Mouse (Mus musculus) Patski (cell line): ENCODE results near the gene Fance. TPM values are rescaled to one million over a fixed set of nuclear protein-coding genes. Genes with fewer than 3 reads are reported as not detected.
"Not testable (repeated sequence)": the region's sequence is repeated elsewhere in the genome, so short reads cannot be mapped to it uniquely, and the experiment has no call there.

Experiments used
- ATAC-seq: fragments of 100-300 bp; one replicate; pipeline ENCODE4 v1.8.0; 2021
- CTCF ChIA-PET: fragments of 350-600 bp; sonication (Branson Sonifier 250); formaldehyde crosslinking; loops from one replicate; lab custom pipeline; 2022; ENCODE audit warnings: inconsistent platforms; lab: Charles Lee
- POLR2A ChIA-PET: fragments of 350-600 bp; sonication (Branson Sonifier 250); formaldehyde crosslinking; loops from one replicate; lab custom pipeline; 2022; ENCODE audit warnings: antibody characterized with exemption, inconsistent platforms; lab: Charles Lee
- DNase-seq: peaks from one replicate; pipeline ENCODE4 v3.0.0-alpha.2; 2011; ENCODE audit warnings: low read depth, low spot score
- H3K27me3 ChIP-seq: fragments of 371-371 bp; one replicate; pipeline ENCODE4 v1.5.1; 2021
- CTCF ChIP-seq: fragments of 100-300 bp; IDR thresholded peaks from one replicate; pipeline ENCODE4 v1.5.1; 2021
- in situ Hi-C: fragments of 300-500 bp; cut with MboI; formaldehyde crosslinking; loops from 3 replicates; pipeline ENCODE4 v1.11.1; 2018; ENCODE audit warnings: low pct_unique_long_range_greater_than_20kb, mixed read lengths
- polyA plus RNA-seq: library from polyadenylated mRNA; unstranded; gene quantifications from one replicate; pipeline ENCODE4 v1.2.3, GENCODE M21; 2021

The Fance gene
- polyA plus RNA-seq, 1 experiment from 2014 or later: 44.9 TPM

DNA sequence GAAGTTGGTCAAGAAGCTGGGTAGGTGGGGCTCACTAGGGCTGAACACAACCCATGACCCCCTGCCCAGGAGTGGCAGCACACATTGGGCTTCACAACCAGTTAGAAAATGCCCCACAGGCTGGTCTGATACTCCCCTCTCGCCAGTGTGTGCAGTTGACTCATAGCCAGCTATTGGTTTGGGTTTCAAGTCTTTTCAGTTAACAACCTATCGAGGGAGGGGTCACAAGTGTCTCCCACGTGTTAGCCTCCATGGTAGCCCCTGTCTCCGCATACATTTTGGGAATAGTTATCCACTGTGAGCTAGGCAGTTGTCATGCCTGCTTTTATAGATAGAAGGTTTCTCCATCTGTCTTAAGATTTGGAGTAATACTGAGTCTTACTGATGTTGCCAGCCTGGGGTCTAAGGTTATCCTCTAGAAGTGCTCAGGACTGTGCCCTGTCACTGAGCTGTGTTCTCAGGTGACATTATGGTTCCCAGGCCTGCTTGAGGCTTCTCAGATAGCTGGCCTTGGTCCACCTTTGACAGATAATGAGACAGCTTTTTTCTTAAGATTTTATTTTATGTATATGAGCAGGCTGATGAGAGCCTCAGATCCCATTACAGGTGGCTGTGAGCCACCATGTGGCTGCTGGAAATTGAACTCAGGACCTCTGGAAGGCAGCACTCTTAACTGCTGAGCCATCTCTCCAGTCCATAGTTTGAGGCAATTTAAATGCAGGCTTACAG is 16.3 kb downstream of the Fance start:
- CTCF ChIA-PET: interaction anchor here (1.5 to 2.1 kb wide), 4 partner anchors 13 to 38 kb away, joined by 4 to 8 read pairs (median 4); no protein-coding TSS in a partner anchor
- in situ Hi-C loops: no loop called here
- no peak for ATAC-seq
- no peak for DNase-seq
- no peak for TF ChIP-seq CTCF
- no peaks in the 10 kb centered on the region for H3K27me3 ChIP-seq
- POLR2A ChIA-PET: interaction anchor here (0.8 to 3.9 kb wide), 7 partner anchors 8 to 20 kb away, joined by 3 to 45 read pairs (median 4); partner anchors contain the start of gene Tead3

DNA sequence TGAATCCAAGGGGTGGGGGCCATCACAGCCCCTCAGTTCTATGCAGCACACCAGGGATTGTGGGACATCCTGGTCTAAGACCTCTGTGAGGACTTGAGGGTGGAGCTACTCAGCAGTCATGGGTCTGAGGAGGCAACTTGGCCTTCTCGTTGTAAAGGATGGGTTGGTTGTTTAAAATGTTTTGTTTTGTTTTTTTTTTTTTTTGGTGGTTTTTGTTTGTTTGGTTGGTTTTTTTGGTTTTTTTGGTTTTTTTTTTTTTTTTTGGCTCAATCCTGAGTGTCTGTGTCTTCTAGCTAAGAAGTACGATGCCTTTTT is 16.9 kb downstream of the Fance start:
- ChIA-PET POLR2A (interaction anchor here (0.8 to 3.9 kb wide), 7 partner anchors 9 to 105 kb away, joined by 3 to 45 read pairs (median 7); partner anchors contain the start of gene Tead3), CTCF (interaction anchor here (1.5 to 2.1 kb wide), 4 partner anchors 12 to 104 kb away, joined by 4 to 10 read pairs (median 6); no protein-coding TSS in a partner anchor)
- TF ChIP-seq CTCF: no peak
- DNase-seq (no peak), ATAC-seq (no peak)
- in situ Hi-C loops: no loop called here
- no peaks in the 10 kb centered on the region for H3K27me3 ChIP-seq

DNA sequence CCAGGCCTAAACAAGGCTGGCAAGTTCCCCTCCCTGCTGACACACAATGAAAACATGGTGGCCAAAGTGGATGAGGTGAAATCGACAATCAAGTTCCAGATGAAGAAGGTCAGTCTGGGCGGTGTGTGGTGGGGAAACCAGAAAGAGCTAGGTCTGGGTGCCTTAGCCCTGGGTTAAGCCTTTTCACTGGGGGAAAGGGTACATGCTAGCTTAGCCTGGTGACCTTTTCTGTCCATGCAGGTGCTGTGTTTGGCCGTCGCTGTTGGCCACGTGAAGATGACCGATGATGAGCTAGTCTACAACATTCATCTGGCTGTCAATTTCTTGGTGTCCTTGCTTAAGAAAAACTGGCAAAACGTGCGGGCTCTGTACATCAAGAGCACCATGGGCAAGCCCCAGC is 17.3 kb downstream of the Fance start:
- in situ Hi-C loops, H3K27me3 ChIP-seq, ATAC-seq, DNase-seq: not testable (repeated sequence)
- ChIA-PET POLR2A (interaction anchor here (1.1 to 3.9 kb wide), 8 partner anchors 9 to 105 kb away, joined by 3 to 45 read pairs (median 6); partner anchors contain the start of gene Tead3), CTCF (interaction anchor here (1.5 to 2.1 kb wide), 4 partner anchors 12 to 105 kb away, joined by 4 to 10 read pairs (median 6); no protein-coding TSS in a partner anchor)

DNA sequence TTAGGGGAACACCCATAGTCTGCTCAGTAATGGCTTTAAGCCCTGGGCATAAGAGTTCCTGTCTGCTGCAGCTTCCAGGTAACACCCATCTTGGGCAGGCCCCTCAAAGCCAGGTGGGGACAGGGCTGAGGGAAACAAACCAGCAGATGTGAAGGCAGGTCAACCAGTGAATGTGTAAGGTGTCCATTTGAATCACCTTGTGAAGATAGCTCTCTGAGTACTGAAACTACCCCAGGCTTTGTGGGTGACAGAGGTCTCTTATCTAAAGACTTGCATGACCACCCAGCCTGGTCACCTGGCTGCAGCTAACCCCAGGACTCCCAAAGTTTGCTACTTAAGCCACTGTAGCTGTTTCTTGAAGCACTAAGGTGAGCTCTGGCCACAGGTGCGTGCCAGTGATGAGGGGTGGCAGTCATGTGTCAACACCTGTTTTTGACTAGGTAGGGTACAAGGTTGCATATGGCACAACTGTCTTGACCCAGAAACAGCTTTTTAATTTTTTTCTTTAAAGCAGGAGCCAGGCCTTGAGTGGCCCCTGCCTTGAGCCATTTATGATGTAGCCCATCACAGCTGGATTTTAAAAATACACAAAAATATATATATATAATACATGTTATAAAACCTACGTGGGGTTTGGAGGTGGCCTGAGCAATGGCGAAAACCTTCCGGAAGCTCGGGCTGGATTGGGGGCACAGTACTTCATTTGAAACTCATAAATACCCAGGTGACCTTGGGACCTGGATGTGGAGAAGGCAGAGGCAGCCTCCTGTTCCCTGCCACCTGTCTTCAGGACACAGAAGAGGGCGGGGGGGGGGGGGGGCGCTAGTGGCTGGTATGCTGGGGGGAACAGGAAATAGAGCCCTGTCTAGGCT is 18.2 kb downstream of the Fance start:
- CTCF ChIA-PET: interaction anchor here (1.5 to 1.9 kb wide), 3 partner anchors 11 to 105 kb away, joined by 4 to 10 read pairs (median 5); no protein-coding TSS in a partner anchor
- no peak for TF ChIP-seq CTCF
- H3K27me3 ChIP-seq: no peaks in the 10 kb centered on the region
- in situ Hi-C loops: no loop called here
- POLR2A ChIA-PET: interaction anchor here (0.7 to 3.9 kb wide), 12 partner anchors 8 to 124 kb away, joined by 3 to 45 read pairs (median 5); partner anchors contain the start of genes Def6, Fance and Tead3
- DNase-seq (no peak), ATAC-seq (no peak)

DNA sequence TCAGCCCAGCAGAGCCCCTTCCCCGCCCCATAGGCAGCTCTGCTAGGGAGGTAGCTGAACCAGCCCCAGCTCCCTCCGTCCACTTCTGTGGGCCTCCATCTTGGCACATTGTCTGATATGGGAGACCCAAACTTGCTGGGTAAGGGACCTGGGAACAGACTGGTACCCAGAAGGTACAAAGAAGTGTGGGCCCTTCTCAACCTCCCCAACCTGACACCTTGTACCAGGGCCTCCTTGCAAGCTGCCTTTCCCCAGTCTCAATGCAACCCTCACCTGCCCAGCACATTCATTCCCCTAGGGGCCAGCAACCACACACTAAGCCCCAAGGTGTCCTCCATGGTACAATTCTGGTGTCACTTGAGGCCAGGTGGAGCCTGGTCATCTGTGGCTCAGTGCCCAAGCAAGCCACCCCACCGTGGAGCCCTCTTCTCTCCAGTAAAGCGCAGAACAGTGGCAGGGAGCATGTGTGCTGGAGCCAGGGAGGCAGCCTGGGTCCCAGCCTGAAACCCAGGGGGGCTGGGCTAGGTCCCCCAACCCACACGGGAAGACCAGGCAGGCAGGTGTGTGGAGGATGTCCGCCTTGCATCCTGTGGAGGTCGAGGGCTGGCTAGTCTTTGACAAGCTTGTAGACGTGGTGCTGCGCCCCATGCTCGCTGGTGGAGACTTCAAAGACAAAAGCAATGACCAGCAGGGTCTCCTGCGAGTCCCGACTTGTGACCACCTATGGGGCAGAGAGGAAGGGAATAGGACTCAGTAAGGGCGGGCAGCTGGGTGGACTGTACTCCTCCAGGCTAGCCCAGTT is 19.0 kb downstream of the Fance start:
- H3K27me3 ChIP-seq: no peaks in the 10 kb centered on the region
- ATAC-seq (no peak), DNase-seq (no peak)
- POLR2A ChIA-PET: interaction anchor here (0.7 to 3.9 kb wide), 10 partner anchors 8 to 125 kb away, joined by 3 to 45 read pairs (median 6); partner anchors contain the start of genes Def6, Fance and Tead3
- in situ Hi-C loops: no loop called here
- CTCF ChIA-PET: interaction anchor here (1.9 kb wide), 1 partner anchor 106 kb away, joined by 10 read pairs; no protein-coding TSS in a partner anchor
- TF ChIP-seq CTCF: no peak

DNA sequence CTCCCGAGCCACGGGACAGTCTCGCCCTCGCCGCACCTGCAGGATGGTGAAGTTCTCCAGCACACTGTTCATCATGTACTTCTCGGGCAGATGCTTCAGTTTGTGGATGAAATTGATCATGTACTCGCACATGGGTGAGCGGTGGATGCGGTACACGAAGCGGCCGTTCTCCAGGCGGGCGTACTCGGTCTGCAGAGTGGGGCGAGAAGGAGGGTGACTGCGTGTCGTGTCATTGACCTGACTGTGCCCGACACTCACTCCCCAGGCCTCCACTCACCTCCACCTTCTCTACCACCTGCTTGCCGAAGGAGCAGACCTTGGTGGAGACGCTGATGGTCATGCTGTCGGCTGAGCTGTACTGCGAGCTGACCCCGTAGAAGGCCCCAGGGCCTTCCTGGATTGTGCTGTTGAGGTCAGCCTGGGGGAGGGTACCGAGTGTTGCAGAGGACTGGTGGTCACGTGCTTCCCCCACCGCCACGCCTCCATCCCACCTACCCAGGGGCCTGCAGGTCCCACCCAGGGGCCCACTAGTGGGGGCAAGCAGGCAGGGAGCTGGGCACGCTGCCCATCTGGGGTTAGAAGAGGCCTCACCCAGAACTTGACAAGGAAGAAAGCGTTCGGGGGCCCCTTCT is 19.7 kb downstream of the Fance start:
- ChIA-PET CTCF (no interaction called here), POLR2A (interaction anchor here (2.1 kb wide), 1 partner anchor 18 kb away, joined by 4 read pairs; the partner anchor contains the start of gene Tead3)
- DNase-seq (no peak), ATAC-seq (no peak)
- TF ChIP-seq CTCF: no peak
- in situ Hi-C loops: no loop called here
- H3K27me3 ChIP-seq: no peaks in the 10 kb centered on the region

DNA sequence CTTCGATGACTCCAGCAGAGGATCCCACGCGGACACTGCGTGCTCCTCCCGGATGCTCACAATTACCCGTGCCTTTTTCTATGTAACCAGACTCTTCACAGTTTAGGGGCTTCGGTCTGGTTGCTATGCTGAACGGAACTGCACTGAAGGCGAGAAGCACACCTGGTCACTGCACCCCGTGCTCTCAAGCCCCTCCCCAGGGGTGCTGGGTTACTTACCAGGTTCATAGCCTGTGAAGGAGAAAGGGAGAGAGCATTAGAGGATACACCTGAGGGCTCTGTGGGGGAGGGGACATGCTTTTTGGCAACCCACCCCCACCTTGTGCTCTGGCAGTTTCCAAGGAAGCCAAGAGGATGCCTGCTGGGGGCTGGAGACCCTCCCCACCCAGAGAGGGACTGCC is 21.9 kb downstream of the Fance start:
- H3K27me3 ChIP-seq: no peaks in the 10 kb centered on the region
- ChIA-PET POLR2A (interaction anchor here (2.1 kb wide), 1 partner anchor 16 kb away, joined by 4 read pairs; the partner anchor contains the start of gene Tead3), CTCF (no interaction called here)
- DNase-seq (no peak), ATAC-seq (no peak)
- TF ChIP-seq CTCF: no peak
- in situ Hi-C loops: no loop called here

DNA sequence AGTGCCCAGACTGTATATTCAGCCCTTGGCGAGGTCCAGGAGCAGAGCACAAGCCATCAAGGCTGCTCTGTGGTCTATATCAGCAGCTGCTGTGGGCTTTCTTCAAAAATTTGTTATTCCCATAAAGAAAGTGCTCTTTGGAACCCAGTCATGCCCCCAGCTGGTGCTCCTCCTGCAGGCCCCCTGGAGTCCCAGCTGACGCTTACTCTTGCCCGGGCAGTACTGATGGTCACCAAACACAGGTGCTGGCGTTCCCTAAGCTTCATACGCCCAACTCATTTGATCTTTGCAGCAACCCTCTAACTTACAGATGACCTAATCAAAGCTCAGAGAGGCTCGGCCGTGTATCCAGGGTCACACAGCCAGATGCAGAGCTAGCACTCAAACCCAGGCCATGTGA is 24.2 kb downstream of the Fance start:
- POLR2A ChIA-PET: interaction anchor here (0.6 to 1.6 kb wide), 4 partner anchors 8 to 58 kb away, joined by 3 to 8 read pairs (median 6); no protein-coding TSS in a partner anchor
- DNase-seq (no peak), ATAC-seq (no peak)
- in situ Hi-C loops: no loop called here
- TF ChIP-seq CTCF: no peak
- no peaks in the 10 kb centered on the region for H3K27me3 ChIP-seq
- CTCF ChIA-PET: no interaction called here

DNA sequence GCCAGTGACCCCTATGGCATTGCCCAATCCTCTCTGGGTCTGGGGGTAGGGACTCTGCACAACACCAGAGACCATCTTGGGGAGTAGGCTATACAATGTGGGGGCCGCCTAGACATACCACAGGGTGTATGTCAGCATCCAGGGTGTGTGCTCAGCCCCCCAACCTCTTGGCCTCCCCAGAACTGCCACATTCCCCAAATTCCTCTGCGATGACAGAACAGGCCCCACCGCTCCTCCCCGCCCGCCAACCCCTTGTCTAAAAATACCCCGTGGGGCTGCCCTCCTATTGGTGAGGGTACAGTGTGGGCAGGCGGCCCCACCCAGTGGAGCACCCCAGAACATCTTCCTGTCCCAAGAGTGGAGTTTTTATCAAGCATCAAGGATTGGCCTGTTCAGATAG is 27.3 kb downstream of the Fance start:
- POLR2A ChIA-PET: no interaction called here
- no peak for ATAC-seq
- DNase-seq: no peak
- no peaks in the 10 kb centered on the region for H3K27me3 ChIP-seq
- CTCF ChIA-PET: no interaction called here
- in situ Hi-C loops: no loop called here
- no peak for TF ChIP-seq CTCF
